Mouse (Mus musculus): ENCODE results near the gene Amelx. TPM values are rescaled to one million over a fixed set of nuclear protein-coding genes. Genes with fewer than 3 reads are reported as not detected.

Amelx gene
- polyA plus RNA-seq, 1 experiment from 2014 or later: not detected

Other genes starting within 250 kb of the Amelx start
- gene Hccs, start 133.2 kb upstream of the Amelx start, polyA plus RNA-seq (2015; fragmentation: Nextera tagmentation; extraction: Ambion mirVana): 34.5 and 35.6 TPM in 2 replicates

Data from midbrain, embryonic 15.5 days (tissue).